Mouse (Mus musculus) cerebellum, postnatal 25 days (tissue): ENCODE measurements at regions not wholly inside any gene's neighbourhood (a gene's known extent, or its start where the extent isn't known, plus 50 kb on each side); places are given as distances from the start of the nearest gene placed in this dataset.

Experiments used
- DNase-seq, 2 experiments: peaks; one replicate each; pipeline ENCODE4 v3.0.0; 2021; ENCODE audit warnings: mixed read lengths in 2 of 2

DNA sequence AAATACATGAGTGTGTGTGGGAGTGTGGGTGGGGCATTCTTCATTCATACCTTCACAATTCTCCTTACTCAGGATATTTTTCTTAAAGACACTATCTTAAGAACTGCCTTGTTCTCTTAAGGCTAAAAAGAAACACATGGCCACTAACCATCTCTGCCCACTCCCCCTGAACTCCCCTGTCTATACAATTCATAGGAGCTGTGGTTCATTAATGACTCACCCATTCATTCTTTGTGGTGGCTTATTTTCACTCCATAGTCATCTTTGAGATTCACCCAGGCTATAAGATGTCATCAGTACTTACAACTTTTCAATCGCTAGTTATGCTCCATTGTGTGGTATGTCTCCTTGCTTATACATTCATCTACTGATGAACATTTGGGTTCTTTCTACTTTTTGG is 97.7 kb upstream of the Spred1 start:
- no peak for DNase-seq

DNA sequence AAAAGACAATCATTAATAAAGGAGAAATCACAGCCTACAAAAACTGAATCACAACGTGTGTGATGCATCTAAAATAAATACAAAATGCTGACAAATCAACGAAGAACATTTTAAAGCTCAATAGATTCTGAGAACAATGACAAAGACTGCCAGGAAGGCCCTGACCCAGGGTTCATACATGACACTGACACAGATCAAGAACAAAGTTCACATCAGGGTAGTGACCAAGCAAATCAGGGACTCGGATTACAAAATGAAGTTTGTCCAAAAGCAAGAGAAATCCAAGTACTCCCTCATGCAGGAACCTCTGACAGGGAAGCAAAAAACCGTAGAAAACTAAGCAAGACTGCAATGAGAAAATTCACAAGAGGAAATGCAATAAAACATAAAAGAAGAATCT is 94.1 kb upstream of the Spred1 start:
- no peak for DNase-seq

DNA sequence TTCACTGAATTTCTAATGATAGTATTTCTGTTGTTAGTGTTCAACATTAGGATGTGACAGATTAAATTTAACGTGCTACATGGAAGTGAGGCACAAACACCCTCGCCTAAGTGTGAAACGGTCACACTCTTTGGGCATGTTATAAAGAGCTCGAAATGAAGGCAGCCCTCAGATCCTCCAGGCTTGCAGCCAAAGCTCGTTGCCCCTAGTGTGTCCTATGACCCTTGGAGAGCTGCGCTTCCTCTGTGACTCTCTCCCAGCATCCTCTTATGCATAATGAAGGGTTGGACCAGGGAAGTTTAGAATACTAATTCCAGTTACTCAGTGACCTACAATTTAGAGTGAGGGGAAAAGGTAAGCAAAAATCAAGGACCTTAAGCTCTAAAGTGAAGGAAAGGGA is 92.4 kb upstream of the Spred1 start:
- DNase-seq: no peak

DNA sequence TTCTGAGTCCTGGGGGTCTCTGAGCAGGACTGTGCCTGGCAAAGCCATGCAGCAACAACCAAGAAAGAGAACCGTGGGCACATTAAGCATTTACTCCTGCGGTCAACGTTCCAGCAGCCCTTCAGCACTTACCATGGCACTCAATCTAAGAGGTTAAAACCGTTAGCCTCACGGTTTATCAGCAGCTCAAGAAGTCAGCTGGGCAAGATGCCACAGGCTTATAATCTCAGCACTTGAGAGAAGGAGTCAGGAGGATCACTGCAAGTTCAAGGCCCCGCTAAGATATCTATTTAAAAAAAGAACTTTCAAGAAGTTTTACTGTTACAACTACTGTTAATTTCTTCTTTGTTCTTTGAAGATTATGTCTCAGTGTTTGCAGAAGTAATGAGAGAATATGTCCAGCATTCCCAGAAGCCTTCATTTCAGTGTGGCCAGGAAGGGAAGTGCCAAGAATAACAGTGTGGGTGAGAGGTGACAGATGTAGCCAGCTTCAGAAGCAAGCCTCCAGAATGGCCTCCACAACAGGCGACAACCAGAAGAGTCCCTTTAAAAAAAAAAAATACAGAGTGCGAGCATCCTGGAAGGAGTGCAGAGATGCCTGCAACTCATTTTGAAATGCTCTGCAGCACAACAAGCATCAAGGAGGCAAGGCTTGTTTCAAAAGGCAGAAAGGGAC is 84.8 kb upstream of the Spred1 start:
- no peak for DNase-seq

DNA sequence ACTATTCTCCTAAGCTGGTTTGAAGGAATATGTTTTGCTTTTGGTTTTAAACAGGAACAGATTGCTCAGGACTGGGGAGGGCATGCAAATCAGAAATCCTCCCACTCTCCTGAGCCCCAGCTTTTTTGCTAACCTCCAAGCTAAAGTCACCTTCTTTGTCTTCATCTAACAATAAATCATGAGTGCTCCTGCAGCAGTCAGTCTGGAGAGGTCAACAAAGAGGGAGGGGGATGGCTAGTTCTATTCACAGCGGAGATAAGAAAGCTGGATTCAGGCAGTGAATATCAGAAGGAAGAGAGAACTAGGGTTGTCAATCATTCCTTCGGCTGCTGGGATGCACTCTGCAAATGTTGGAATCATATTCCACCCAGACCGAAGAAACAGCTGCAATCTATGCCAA is 81.0 kb upstream of the Spred1 start:
- no peak for DNase-seq

DNA sequence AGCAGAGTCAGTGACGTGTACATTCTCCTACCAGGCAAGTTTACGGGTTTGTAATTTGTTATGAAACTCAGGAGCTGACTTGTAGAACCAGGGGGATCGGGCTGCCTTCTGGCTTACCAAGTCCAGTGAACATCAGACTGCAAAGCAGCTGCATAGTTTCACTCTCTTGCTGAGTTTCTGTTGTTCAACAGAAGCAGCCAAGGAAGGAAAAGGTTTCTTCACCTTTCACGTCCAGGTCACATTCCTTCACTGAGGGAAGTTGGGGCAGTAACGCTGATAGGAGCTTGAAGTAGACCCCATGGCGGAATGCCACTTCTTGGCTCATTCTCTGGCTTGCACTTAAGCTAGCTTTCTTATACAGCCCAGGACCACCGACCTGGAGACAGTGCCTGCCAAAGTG is 77.3 kb upstream of the Spred1 start:
- DNase-seq: no peak

DNA sequence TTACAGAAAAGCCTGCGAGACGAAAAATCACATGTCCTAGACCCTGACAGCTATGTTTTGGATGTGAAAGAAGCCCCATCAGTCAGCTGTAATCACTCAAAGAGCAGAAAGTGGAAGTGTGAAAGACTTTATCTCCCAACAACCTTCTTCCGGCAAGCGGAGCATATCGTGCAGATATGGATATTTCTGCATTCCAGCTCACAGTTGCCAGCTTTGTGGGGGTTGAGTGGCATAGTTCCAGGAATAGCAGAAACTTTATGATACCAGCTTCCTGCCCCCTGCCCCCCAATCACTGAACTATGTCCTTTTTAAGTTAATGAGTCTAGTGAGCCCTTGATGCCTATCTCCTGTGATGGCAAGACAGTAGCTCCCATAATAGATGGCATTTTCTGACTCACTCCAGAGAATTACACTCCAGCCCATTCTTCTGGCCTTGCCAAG is 72.9 kb upstream of the Spred1 start:
- no peak for DNase-seq

DNA sequence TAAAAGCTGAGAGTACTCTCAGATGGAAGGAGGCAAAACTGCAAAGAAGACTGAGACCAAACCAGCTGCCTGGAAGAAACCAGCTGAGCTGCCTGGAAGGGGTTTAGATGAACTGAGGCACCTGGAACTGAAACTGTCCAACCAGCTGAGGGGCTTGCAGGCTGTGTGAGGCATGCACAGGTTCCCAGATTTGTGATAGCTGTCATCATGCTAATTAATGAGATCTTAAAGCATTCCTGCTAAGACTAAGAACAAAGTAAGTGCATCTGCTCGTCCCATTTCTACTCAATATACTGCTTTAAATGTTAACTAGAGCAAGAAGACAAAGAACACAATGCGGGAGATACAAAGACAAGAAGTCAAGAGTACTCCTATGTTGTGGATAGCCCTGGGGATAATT is 71.1 kb upstream of the Spred1 start:
- no peak for DNase-seq

DNA sequence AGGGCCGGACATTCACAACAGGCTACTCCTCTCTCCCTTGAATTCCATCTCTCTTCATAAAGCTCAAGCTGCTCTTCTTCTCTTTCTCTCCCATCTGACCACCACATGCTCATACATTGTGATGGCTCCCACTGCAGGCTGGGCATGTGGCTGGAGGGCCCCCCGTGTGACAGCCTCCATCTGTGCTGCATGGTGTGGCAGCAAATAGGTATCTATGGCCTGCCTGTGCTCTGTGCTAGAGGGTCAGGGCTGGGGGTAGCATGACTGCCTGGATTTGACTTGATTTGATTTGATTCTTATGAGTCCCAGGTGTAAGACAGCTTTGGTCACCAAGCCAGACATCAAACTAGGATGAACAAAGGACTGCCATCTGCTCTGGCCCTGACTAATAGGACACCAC is 57.0 kb upstream of the Spred1 start:
- DNase-seq: no peak

DNA sequence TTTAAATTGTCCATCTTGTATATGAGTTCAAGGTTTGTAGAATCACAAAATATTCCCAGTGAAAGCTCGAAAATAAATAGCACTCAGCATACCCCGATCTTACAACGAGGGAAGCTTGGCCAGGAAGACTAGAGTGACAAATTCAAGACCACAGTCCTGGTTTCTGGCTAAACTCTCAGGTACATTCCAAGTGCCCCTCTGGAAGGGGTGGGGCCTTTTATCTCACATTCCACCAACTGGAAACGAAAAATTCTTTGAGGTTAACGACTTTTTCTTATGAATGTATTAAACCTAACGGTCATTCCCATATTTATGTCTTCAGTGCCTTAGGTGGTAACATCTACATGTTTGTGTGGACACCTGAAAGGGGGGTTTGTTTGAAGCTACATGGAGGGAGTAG is 50.8 kb upstream of the Spred1 start:
- no peak for DNase-seq

DNA sequence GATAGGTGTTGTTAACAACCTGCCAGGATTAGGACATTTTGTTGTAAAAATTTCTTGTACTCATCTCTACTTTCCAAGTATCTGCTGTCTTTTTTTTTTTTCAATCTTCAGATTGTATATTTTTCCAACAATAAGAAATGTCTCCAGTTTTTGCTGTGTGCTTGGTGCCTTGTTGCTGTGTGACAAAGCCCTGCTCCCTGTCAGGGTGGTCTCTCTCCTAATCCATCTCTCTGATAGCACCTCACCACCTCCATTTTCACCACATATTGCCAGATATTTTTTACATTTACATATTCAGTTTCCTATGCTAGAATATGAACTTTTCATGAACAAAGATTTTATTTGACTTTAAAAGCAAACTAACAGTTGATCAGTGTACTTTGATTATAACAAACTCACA is 50.1 kb upstream of the Spred1 start:
- DNase-seq: no peak
